Mouse (Mus musculus): ENCODE measurements around the gene Eno1. TPM values are rescaled to one million over a fixed set of nuclear protein-coding genes. Genes with fewer than 3 reads are reported as not detected.

The Eno1 gene
- polyA plus RNA-seq, 1 experiment = 672 TPM

- Histone ChIP-seq H3K4me3 (ENCODE audit: insufficient read depth, low read length) (no peak overlapping the region), H3K27ac (ENCODE audit: insufficient read depth, low read length) (no peak overlapping the region), H3K4me1 (ENCODE audit: control insufficient read depth, insufficient read depth, low read length) (peaks cover 3% of the 10 kb centered on the region; the same call in 1 of the 2 replicates)
- TF ChIP-seq CTCF (IDR thresholded peaks at IDR 0.05; ENCODE audit: borderline replicate concordance, insufficient read depth, low read length) (no peak), POLR2A (IDR thresholded peaks at IDR 0.05; ENCODE audit: low read depth, low read length) (no peak)
These were observed 24.5 kb upstream of the Eno1 start for GRCm38 (mm10) chr4:150211930-150212552.

- no peak for TF ChIP-seq CTCF (IDR thresholded peaks at IDR 0.05; ENCODE audit: borderline replicate concordance, insufficient read depth, low read length)
- TF ChIP-seq POLR2A (IDR thresholded peaks at IDR 0.05; ENCODE audit: low read depth, low read length) = peak; percentile 56
- no peak overlapping the region for H3K4me3 ChIP-seq (ENCODE audit: insufficient read depth, low read length)
- no peak overlapping the region for H3K27ac ChIP-seq (ENCODE audit: insufficient read depth, low read length)
- H3K4me1 ChIP-seq (ENCODE audit: control insufficient read depth, insufficient read depth, low read length) = peaks cover 3% of the 10 kb centered on the region; the same call in 1 of the 2 replicates
These were observed 24.0 kb upstream of the Eno1 start for GRCm38 (mm10) chr4:150212553-150212971.

GRCm38 (mm10) chr4:150213910-150214309 lies 22.6 kb upstream of the Eno1 start:
- H3K4me1 ChIP-seq (ENCODE audit: control insufficient read depth, insufficient read depth, low read length) = peaks cover 3% of the 10 kb centered on the region; the same call in 1 of the 2 replicates
- no peak overlapping the region for H3K27ac ChIP-seq (ENCODE audit: insufficient read depth, low read length)
- peak; percentile 6; the same call in 1 of the 2 replicates for TF ChIP-seq CTCF (IDR thresholded peaks at IDR 0.05; ENCODE audit: borderline replicate concordance, insufficient read depth, low read length)
- TF ChIP-seq POLR2A (IDR thresholded peaks at IDR 0.05; ENCODE audit: low read depth, low read length) = no peak
- no peak overlapping the region for H3K4me3 ChIP-seq (ENCODE audit: insufficient read depth, low read length)

- Histone ChIP-seq H3K4me1 (ENCODE audit: control insufficient read depth, insufficient read depth, low read length) (peaks cover 3% of the 10 kb centered on the region; the same call in 1 of the 2 replicates), H3K27ac (ENCODE audit: insufficient read depth, low read length) (no peak overlapping the region), H3K4me3 (ENCODE audit: insufficient read depth, low read length) (no peak overlapping the region)
- TF ChIP-seq POLR2A (IDR thresholded peaks at IDR 0.05; ENCODE audit: low read depth, low read length) = no peak
- no peak for TF ChIP-seq CTCF (IDR thresholded peaks at IDR 0.05; ENCODE audit: borderline replicate concordance, insufficient read depth, low read length)
These were observed 20.1 kb upstream of the Eno1 start for GRCm38 (mm10) chr4:150216423-150216822.

- Histone ChIP-seq H3K4me3 (ENCODE audit: insufficient read depth, low read length) (no peak overlapping the region), H3K27ac (ENCODE audit: insufficient read depth, low read length) (no peak overlapping the region), H3K4me1 (ENCODE audit: control insufficient read depth, insufficient read depth, low read length) (peaks cover 3% of the 10 kb centered on the region; the same call in 1 of the 2 replicates)
- TF ChIP-seq POLR2A (IDR thresholded peaks at IDR 0.05; ENCODE audit: low read depth, low read length) (no peak), CTCF (IDR thresholded peaks at IDR 0.05; ENCODE audit: borderline replicate concordance, insufficient read depth, low read length) (no peak)
These were observed 19.4 kb upstream of the Eno1 start for GRCm38 (mm10) chr4:150217042-150217554.

GRCm38 (mm10) chr4:150217935-150218334 lies 18.6 kb upstream of the Eno1 start:
- Histone ChIP-seq H3K4me3 (ENCODE audit: insufficient read depth, low read length) (no peak overlapping the region), H3K27ac (ENCODE audit: insufficient read depth, low read length) (no peak overlapping the region), H3K4me1 (ENCODE audit: control insufficient read depth, insufficient read depth, low read length) (peaks cover under 1% of the 10 kb centered on the region; the same call in 1 of the 2 replicates)
- TF ChIP-seq CTCF (IDR thresholded peaks at IDR 0.05; ENCODE audit: borderline replicate concordance, insufficient read depth, low read length) (no peak), POLR2A (IDR thresholded peaks at IDR 0.05; ENCODE audit: low read depth, low read length) (no peak)

- Histone ChIP-seq H3K4me3 (ENCODE audit: insufficient read depth, low read length) (no peak overlapping the region), H3K4me1 (ENCODE audit: control insufficient read depth, insufficient read depth, low read length) (no peaks in the 10 kb centered on the region), H3K27ac (ENCODE audit: insufficient read depth, low read length) (no peak overlapping the region)
- TF ChIP-seq POLR2A (IDR thresholded peaks at IDR 0.05; ENCODE audit: low read depth, low read length) (no peak), CTCF (IDR thresholded peaks at IDR 0.05; ENCODE audit: borderline replicate concordance, insufficient read depth, low read length) (peak; percentile 47; the same call in 1 of the 2 replicates)
These were observed 16.8 kb upstream of the Eno1 start for GRCm38 (mm10) chr4:150219501-150220292.

GRCm38 (mm10) chr4:150220584-150220983 lies 15.9 kb upstream of the Eno1 start:
- H3K27ac ChIP-seq (ENCODE audit: insufficient read depth, low read length) = no peak overlapping the region
- H3K4me3 ChIP-seq (ENCODE audit: insufficient read depth, low read length) = no peak overlapping the region
- TF ChIP-seq POLR2A (IDR thresholded peaks at IDR 0.05; ENCODE audit: low read depth, low read length) = no peak
- TF ChIP-seq CTCF (IDR thresholded peaks at IDR 0.05; ENCODE audit: borderline replicate concordance, insufficient read depth, low read length) = no peak

GRCm38 (mm10) chr4:150221017-150221640 lies 15.4 kb upstream of the Eno1 start:
- no peak for TF ChIP-seq POLR2A (IDR thresholded peaks at IDR 0.05; ENCODE audit: low read depth, low read length)
- TF ChIP-seq CTCF (IDR thresholded peaks at IDR 0.05; ENCODE audit: borderline replicate concordance, insufficient read depth, low read length) = no peak
- no peaks in the 10 kb centered on the region for H3K4me1 ChIP-seq (ENCODE audit: control insufficient read depth, insufficient read depth, low read length)

More at GRCm38 (mm10) chr4:150220584-150220983, 15.9 kb upstream of the Eno1 start:
- no peaks in the 10 kb centered on the region for H3K4me1 ChIP-seq (ENCODE audit: control insufficient read depth, insufficient read depth, low read length)

More at GRCm38 (mm10) chr4:150221017-150221640, 15.4 kb upstream of the Eno1 start:
- Histone ChIP-seq H3K4me3 (ENCODE audit: insufficient read depth, low read length) (no peak overlapping the region), H3K27ac (ENCODE audit: insufficient read depth, low read length) (no peak overlapping the region)
